Mouse (Mus musculus): ENCODE results near the gene Rassf7.
"Not testable (repeated sequence)": the region's sequence is repeated elsewhere in the genome, so short reads cannot be mapped to it uniquely, and the experiment has no call there.

Rassf7 gene

DNA sequence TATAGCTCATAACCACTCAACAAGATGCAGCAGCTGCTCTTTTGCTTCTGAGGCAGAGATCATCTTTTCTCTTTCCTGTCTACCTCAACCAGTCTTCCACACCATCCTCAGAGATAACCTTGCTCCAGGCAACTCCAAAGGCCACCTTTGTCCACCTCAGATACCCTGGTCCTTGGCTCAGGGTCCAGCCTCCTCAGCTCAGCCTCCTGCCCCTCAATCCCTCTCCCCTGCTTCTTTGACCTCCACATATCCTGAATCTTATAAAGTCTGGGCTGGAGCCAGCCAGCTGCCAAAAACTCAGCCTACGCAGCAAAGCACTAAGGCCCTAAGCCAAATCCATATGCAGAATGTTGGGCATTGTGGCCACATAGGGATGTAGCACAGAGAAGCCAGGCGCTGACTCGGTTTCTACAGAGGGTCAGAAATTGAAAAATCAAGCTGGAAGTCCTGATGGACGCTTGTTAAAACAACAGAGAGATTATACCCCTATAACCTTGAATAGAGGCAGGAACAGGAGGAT is 7.1 kb downstream of the Rassf7 start:
- no peak for DNase-seq (ENCODE audit: low spot score)

DNA sequence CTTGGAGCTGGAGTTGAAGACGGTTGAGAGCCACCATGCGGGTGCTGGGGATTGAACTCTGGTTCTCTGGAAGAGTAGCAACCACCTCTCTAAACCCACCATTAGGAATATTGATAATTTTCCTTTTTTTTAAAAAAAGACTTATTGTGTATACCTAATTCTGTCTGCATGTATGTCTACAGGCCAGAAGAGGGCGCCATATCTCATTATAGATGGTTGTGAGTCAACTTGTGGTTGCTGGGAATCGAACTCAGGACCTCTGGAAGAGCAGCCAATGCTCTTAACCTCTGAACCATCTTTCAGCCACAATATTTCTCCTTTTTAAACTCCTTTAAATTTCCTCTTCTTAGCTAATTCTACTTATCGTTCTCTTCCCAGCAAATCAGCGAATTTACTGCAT is 10.9 kb downstream of the Rassf7 start:
- no peak for DNase-seq (ENCODE audit: low spot score)

DNA sequence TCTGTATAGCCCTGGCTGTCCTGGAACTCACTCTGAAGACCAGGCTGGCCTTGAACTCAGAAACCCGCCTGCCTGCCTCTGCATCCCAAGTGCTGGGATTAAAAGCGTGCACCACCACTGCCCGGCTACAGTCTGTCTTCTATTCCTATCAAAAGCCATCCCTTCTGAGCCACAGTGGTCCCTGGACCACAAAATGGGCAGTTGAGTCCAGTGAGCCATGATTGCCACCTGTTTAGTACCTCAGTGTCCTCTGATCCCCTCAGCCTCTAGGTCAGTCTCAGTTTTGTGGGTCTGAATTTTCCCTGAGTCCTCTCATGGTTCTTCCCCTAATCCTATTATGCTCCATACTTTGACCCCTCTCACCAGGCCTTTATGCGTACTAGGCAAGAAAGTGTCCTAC is 12.1 kb downstream of the Rassf7 start:
- no peak for DNase-seq (ENCODE audit: low spot score)

DNA sequence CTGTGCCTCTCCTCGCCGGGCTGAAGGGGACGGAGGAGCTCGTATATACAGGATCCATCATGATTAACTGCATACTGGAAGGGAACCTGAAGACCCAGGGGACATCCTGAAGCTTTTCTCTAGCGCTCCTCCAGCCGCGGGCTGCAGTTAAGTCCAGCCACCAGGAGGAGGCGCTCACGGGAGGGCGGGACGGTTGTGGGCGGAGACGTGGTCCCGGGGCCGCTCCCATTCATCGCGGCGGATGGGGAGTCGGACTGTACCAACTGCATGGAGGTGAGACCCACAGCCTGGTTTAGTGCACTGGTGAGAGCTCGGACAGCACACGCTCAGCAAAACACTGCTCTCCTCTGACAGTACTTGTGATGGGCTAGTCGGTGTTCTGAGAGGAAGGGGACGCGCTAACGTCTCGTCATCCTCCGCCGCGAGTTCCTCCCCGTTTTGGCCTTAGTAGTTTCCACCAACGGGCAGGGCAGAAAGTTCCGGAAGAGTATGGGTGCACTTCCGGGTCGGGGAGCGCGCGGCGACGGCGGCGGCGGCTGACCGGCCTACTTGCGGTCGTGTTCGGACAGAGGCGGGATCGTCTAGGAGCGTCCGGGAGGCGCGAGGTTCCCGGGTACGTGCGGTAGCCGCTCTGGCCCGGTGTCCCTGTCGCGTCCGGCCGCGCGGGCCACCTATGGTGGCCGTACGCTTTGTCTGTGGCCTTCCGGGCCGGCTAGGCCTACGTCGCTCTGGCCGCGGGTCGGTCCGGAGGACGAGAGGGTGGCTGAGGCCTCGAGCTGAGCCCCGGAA is 12.8 kb downstream of the Rassf7 start, which contains the start of gene Phrf1:
Gene Phrf1, plus strand, starts transcription at position 506 of the 789 bp plus-strand sequence.
- DNase-seq (ENCODE audit: low spot score): peak; percentile 92

DNA sequence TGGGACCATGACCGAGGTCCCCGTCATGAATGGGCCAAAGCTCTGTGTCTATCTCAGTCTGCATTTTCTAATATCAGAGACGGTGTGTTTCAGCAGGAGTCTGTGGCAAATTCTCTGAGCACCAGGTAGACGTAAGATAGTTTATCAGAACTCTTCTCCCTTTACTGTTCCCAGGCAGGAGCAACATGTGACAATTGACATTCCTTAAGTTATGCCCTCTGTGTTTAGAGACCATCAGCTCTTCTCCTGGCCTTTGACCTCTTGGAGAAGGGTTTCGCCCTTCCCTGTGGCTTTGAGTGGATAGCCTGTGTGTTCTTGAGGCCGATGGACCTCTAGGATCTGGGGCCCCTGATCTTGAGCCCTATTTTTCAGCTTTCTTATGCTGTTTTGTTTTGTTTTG is 14.0 kb downstream of the Rassf7 start:
- DNase-seq (ENCODE audit: low spot score): no peak

DNA sequence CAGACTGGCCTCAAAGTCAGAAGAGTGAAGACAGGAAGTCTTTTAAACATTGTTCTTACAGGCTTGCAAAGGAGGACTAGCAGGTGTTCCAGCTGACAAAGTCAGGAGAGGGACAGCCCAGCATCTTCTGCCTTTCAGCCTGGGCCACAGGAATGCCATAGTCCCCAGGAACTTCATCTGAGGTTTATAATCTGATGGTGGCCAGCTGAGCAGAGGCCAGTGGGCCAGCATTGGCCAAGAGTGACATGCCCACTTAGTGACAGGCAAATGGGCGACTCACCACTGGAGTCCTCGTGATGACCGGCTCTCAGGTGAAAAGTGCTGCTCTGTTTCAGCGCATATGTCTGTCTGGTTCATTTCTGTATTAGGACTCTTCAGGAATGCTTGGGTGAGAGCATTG is 14.9 kb downstream of the Rassf7 start:
- no peak for DNase-seq (ENCODE audit: low spot score)

DNA sequence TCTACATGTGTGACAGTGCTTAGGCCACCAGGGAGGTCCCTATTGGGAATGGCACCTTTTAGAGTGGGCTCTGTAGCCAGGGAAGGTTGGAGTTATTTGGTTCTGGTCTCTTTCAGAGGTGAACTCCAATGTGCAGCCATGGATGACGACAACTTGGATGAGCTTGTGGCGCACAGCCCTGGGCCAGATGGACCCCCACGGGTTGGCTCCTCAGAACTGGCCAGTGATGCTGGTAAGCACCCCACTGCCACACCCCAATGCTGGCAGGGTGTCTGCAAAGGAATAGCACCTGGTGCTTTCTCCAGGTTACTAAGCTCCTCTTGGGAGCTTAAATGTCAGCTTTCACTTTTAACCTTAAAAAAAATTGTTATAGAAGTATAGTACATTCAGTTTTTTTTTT is 15.5 kb downstream of the Rassf7 start:
- DNase-seq (ENCODE audit: low spot score): no peak

DNA sequence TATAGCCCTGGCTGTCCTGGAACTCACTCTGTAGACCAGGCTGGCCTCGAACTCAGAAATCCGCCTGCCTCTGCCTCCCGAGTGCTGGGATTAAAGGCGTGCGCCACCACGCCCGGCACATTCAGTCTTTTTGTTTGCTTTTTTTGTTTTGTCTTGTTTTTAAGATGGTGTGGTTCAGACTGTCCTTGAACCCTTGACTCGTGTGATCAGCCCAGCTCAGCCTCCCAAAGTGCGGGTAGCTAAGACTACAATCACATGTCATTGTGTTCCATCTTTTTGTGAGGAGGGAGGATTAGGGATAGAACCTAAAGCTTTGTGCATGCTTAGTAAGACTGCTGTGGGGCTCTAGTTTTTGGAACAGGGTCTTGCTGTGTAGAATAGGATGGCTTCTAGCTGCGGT is 15.9 kb downstream of the Rassf7 start:
- DNase-seq (ENCODE audit: low spot score): no peak

DNA sequence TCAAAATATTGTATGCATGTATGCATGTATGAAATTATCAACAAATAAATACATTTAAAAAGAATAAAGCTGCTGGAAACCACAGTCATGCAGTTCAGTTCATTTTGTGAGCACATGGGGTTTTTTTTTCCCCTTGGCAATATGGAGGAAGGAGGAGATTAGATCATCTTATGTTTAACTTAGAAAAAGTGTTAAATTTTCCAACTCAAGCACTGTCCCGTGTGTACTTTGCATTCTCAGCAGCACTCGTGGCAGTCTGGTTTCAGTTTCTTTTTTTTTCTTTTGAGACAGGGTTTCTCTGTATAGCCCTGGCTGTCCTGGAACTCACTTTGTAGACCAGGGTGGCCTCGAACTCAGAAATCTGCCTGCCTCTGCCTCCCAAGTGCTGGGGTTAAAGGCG is 34.8 kb downstream of the Rassf7 start:
- not testable (repeated sequence) for DNase-seq (ENCODE audit: low spot score)

DNA sequence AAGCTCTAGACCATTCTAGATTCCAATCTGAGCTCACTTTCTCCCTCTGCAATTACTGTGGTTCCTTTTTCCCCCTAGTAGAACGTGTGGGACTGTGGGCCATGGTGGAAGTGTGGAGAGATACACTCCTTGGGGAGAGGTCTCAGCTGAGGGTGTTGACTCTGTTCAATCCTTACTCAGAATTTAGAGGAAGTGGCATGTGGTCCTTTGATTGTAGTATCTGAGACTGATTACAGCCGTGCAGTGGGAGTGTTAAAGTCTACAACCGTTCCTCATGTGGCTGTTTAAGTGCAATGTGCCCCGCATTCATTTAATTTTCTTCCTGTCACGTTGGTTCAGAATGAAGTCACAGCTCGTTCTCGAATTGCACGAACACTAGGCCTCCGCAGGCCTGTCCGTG is 40.5 kb downstream of the Rassf7 start:
- no peak for DNase-seq (ENCODE audit: low spot score)

DNA sequence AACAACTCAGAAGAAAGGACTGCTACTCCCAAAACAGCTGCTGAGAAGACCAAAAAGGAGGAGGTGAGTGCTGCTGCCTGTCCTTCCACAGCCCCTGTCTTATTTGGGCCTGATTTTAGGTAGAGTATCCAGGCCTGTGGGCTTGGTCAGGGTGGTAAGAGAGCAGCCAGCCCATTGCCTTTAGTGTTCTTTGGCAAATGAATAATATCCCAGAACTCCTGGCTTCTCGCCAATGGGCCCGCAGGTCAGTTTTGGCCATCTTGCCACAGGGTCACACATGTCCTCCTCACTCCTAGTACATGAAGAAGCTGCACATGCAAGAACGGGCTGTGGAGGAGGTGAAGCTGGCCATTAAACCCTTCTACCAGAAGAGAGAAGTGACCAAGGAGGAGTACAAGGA is 45.8 kb downstream of the Rassf7 start:
- DNase-seq (ENCODE audit: low spot score): no peak

DNA sequence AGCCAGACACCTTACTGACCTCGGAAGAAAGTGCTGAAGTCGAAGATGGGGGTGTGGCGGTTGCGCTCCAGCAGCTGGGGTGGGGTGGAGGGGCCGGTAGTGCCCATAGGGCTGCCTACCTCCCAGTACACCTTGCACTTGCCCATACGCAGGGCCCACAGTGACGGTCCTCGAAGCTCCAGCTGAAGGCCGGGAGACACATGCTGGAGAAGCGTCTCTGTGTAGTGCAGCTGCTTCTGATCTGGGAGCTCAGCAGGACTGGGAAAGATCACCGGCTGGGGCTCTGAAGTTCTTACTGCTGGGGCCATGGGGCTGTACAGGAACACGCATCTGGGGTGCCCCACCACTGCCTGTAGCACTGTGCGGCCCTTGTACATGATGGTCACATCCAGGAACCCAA is 48.0 kb downstream of the Rassf7 start:
- DNase-seq (ENCODE audit: low spot score): no peak

DNA sequence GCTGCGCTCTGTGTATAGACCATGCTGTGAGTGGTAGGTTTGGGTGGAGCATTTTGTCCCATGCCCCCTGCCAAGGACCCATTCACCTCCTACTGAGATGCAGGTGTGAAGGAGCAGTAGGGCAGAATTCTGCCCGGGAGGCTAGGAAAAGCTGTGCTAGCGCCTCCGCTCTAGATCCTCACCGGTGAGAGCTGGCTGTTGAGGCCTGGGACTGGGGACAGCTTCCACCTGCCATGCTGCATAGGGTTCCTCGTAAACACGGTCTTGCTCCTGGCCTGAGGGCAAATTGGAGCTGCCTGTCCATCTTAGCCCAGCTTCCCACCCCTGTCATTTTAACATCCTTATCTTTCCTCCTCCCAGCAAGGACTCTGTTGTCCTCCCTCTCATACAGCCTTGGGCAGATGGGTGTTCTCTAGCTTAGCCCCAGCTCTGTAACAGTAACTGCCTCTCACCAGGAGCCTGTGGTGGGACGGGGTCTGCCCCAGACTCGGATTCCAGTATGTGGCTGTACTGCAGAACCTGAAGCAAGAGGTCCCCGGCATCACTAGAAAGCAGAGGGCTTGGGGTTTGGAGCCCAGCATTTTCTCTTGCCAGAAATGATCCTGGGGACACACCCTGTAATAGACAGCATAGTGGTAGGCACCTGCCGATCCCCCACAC is 48.5 kb downstream of the Rassf7 start:
- DNase-seq (ENCODE audit: low spot score): no peak

DNA sequence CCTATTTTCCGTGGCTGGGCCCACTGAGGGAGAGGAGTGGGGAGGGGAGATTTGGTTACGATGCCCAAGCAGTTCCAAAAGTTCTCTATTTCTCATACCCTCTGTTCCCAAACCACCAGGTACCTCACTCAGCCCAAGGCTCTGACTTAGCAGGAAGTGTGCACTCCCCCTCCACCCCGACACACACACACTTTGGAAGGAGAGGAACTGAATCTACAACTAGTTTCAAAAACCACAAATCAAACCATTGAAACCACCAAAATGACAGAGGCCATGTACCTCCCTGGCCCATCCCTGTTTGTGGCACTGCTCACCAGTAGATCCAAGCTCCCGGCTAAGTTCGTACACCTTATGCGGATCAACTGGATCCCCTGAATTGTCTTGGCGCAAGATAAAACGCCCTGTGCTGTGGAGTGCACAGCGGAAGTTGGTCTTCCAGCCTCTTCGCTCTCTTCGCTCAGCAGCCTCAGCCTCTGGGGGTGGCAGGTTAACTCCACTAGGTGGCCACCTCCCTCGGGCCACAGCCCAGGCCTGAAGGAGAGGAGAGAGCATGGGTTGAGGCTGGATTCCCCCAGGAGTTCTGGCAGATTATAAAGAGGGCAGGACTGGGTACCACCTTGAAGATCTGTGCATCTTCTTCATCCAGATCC is 49.2 kb downstream of the Rassf7 start:
- peak; percentile 58 for DNase-seq (ENCODE audit: low spot score)

DNA sequence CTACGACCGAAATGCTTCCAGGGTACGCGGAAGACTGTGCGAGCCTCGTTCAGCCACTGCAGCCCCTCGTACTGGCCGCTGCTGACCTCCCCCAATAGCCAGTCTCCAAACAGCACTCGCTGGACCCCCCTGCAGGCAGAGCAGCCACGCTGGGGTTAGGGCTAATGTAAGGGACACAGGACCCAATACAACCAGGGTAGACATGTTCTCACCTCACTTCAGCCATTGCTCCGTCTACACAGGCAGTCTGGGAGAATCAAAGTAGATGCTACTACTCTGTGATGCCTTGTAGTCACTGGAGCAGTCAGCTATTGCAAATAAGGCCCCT is 49.7 kb downstream of the Rassf7 start:
- no peak for DNase-seq (ENCODE audit: low spot score)

DNA sequence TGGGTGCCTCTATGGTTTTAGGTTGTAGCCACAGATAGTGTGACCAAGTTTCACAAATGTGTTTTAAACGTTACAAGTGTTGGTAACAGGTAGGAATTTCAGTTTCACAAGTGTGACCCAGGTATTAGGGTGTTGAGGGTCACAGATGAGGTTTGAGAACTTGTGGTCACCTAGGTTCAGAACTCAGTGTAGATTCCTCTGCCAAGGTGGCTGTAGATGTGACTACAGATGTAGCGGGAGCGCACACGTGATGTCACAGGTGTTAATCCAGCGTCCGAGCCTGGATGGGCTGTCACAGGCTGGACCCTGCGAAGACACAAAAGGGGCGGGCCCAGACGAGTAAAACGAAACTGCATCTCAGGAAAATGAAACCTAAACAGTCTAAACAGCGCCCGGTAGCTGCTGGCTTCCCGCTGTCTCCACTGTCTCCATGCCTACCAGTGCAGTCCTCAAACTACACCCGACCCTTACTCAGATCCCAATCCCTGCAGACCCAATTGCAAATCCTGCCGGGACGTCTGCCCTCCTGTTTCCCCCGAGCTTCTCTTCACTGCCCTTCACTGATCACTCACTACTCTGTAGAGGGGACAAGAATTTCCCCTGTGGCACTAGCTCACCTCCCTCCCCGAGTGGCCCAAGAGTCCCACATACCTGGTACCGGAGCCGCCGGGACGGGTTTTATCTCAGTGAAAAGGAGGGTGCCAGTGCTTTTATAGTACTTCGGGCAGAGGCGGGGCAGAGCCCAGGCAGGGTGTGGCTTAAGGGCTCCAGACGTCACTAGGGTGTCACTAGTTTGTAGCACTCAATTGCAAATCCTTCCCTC is 50.3 kb downstream of the Rassf7 start, which contains the start of gene Irf7:
Gene Irf7, minus strand, starts transcription at position 743 of the 823 bp plus-strand sequence.
- DNase-seq (ENCODE audit: low spot score): peak; percentile 41
